Mouse (Mus musculus) small intestine, adult 2 months (tissue): ENCODE results near the gene Tmem50b.

ENCODE experiments used
- CTCF ChIP-seq: fragments of 200-500 bp; IDR thresholded peaks from 2 replicates; pipeline ENCODE4 v1.5.1; 2012; ENCODE audit warnings: low read depth, mild to moderate bottlenecking, control low read depth, inconsistent platforms, low read length, moderate library complexity, mixed read lengths; ENCODE audit not compliant: insufficient replicate concordance, insufficient read length; ENCODE audit errors: extremely low read depth
- POLR2A ChIP-seq: fragments of 200-500 bp; IDR thresholded peaks from 2 replicates; pipeline ENCODE4 v1.6.1; 2012; ENCODE audit warnings: low read depth, mild to moderate bottlenecking, control low read depth, inconsistent platforms, low read length, moderate library complexity

DNA sequence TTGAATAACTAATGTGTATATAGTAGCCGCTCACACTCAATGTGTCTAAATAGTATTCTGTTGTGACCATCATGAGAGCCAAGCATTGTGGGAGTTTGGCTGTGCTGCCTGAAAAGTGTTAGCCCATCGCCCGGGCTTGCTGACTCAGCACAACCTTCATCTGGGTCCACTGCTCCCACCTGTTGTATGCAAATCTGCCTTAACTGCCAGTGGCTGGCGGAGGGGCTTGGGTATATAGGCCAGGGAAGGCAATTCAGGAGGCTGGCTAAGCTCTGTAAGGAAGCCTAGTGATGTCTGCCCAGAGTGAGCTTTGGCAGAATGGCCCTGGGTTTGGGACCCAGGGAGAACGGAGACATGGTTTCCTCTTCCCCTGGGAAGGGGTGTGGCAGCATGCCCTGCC lies 22.6 kb upstream of the Tmem50b start:
- no peak for TF ChIP-seq POLR2A
- no peak for TF ChIP-seq CTCF
